Mouse (Mus musculus) testis, adult 2 months (tissue): ENCODE measurements at regions not wholly inside any gene's neighbourhood (a gene's known extent, or its start where the extent isn't known, plus 50 kb on each side); places are given as distances from the start of the nearest gene placed in this dataset.

Experiments
- CTCF ChIP-seq: fragments of 200-500 bp; IDR thresholded peaks from 2 replicates; pipeline ENCODE4 v1.5.1; 2012; ENCODE audit warnings: low read depth, mild to moderate bottlenecking, inconsistent platforms, low read length, moderate library complexity; ENCODE audit not compliant: control insufficient read depth, insufficient read depth, insufficient replicate concordance
- POLR2A ChIP-seq: fragments of 200-500 bp; IDR thresholded peaks from 2 replicates; pipeline ENCODE4 v1.6.1; 2012; ENCODE audit warnings: low read depth, mild to moderate bottlenecking, inconsistent platforms, low read length, moderate library complexity; ENCODE audit not compliant: control insufficient read depth

GRCm38 (mm10) chr3:129070521-129070933 is 129.2 kb upstream of the Pitx2 start:
- TF ChIP-seq POLR2A (no peak), CTCF (no peak)
